Comparison of ENCODE assay signal across 8 mouse cellular contexts in the genomic region with DNA sequence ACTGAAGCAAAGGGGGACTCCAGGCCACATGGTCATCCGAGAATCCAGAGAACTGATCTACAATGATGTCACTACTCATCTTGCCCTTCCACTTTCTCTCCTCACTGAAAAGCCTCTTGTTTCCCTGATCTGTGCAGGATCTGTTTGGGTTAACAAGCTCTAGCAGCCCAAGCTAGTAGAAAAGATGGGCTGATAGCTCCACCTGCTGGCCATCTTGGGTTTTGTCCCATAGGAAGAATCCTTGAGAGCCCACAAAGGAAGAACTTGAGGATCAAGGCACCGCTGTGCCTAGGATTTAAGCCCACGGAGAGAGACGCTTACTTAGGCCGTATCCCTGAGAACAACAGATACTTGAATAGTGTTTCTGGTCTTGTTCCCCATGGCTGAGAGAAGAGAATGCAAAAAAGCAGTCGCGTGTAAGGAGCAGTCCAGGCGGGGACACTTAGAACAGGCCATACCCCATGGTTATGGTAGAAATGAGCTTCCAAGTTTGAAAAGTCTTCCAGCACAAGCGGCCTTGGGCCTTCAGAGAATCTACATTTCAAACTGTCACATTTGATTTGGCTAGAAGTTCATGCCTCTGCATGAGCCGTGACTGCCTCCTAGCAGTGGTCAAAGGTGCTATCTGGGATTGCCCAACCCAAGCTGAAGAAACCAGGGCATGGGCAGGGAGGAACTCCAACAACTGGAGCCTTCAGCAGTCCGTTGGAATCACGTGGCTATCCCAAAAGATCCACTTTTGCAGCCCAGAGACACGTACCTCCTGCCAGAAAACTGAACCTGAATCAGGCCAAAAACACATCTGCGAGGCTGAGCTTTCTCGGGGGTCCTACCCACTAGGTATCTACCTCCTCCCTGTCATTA. TPM values are rescaled to one million over a fixed set of nuclear protein-coding genes. Genes with fewer than 3 reads are reported as not detected.
DNase-seq lines count a peak whose midpoint lies in the region; ATAC-seq and TF ChIP-seq lines count a peak whose summit lies in the region.

No protein-coding gene starts in this region.

- DNase-seq in Patski (ENCODE audit: low read depth, low spot score), result peak; percentile 68
- DNase-seq in cerebellum, postnatal 10 days, result peak; percentile 94 to 96
- DNase-seq in frontal cortex, postnatal 10 days (ENCODE audit: low spot score in 2 of 2), result peak; percentile 79 to 88
- peak; percentile 73 to 94 for DNase-seq in layer of hippocampus, postnatal 25 days (ENCODE audit: extremely low spot score in 1 of 2, low spot score in 1 of 2)
- DNase-seq in lung, postnatal 25 days (ENCODE audit: low spot score), result peak; percentile 89
- DNase-seq in retina, embryonic 14.5 days (ENCODE audit: low spot score), result peak; percentile 99
- peak; percentile 87 for DNase-seq in thymus, postnatal 4 days

- H3K27me3 ChIP-seq in Patski, result no peaks in the 10 kb centered on the region
- 0 out of 2 replicates have a peak, but pooled peaks cover 3% of the 10 kb centered on the region for H3K27me3 ChIP-seq in hindbrain, embryonic 13.5 days

- peak; percentile 72 for ATAC-seq in Patski
- ATAC-seq in hindbrain, embryonic 13.5 days (ENCODE audit: low FRiP score), result peak; percentile 66

- peak overlapping the region; percentile 53 for H3K9ac ChIP-seq in hindbrain, embryonic 13.5 days

- peak overlapping the region; percentile 80 for H3K4me2 ChIP-seq in hindbrain, embryonic 13.5 days

- peak overlapping the region; percentile 66 for H3K4me3 ChIP-seq in hindbrain, embryonic 13.5 days

- WGBS in hindbrain, embryonic 13.5 days, result 5% methylated on average over 15 of the region's 15 CpGs

- H3K9me3 ChIP-seq in hindbrain, embryonic 13.5 days, result no peaks in the 10 kb centered on the region

- POLR2A ChIA-PET in Patski (lab: Charles Lee), result interaction anchor here (0.8 to 1.2 kb wide), 4 partner anchors 80 to 186 kb away, joined by 3 read pairs; a partner anchor contains a TSS

- in situ Hi-C loops in Patski (cut with MboI; ENCODE audit: low pct_unique_long_range_greater_than_20kb), result loop anchor here (5.0 kb wide), 2 partner anchors 99 to 184 kb away; no protein-coding TSS in a partner anchor

- peaks cover 27% of the 10 kb centered on the region for H3K4me1 ChIP-seq in hindbrain, embryonic 13.5 days (replicated peaks)

- H3K36me3 ChIP-seq in hindbrain, embryonic 13.5 days, result peaks cover 29% of the 10 kb centered on the region

- CTCF ChIA-PET in Patski (lab: Charles Lee), result interaction anchor here (0.8 to 2.5 kb wide), 11 partner anchors 9 to 190 kb away, joined by 3 to 10 read pairs (median 3); a partner anchor contains a TSS

- no peak for TF ChIP-seq CTCF in Patski (IDR thresholded peaks at IDR 0.05)

- peak overlapping the region; percentile 79 for H3K27ac ChIP-seq in hindbrain, embryonic 13.5 days

RNA-seq across cellular contexts. Expression of a gene that starts 0.6 kb away (rescaled TPM):
- polyA plus RNA-seq in Patski (2021), result 6.6 TPM
- polyA plus RNA-seq in hindbrain, embryonic 13.5 days (2015; fragmentation: Nextera tagmentation; extraction: Ambion mirVana), result 18.6 and 24.2 TPM in 2 replicates
- total RNA-seq in layer of hippocampus, postnatal 25 days (2021), result 10 to 100 TPM; 21.6 to 26.5 TPM

RNA-seq across cellular contexts. Expression of a gene that starts 9.6 kb away (rescaled TPM):
- 0.49 TPM for polyA plus RNA-seq in Patski (2021)
- polyA plus RNA-seq in hindbrain, embryonic 13.5 days (2015; fragmentation: Nextera tagmentation; extraction: Ambion mirVana), result 8.4 and 11.1 TPM in 2 replicates
- 10 to 100 TPM; 91.4 to 98.9 TPM for total RNA-seq in layer of hippocampus, postnatal 25 days (2021)

RNA-seq across cellular contexts. Expression of a gene that starts 20.0 kb away (rescaled TPM):
- polyA plus RNA-seq in Patski (2021), result 91.9 TPM
- 123 and 132 TPM in 2 replicates for polyA plus RNA-seq in hindbrain, embryonic 13.5 days (2015; fragmentation: Nextera tagmentation; extraction: Ambion mirVana)
- total RNA-seq in layer of hippocampus, postnatal 25 days (2021), result 10 to 100 TPM; 62.2 to 67.3 TPM

RNA-seq across cellular contexts. Expression of a gene that starts 20.2 kb away (rescaled TPM):
- polyA plus RNA-seq in Patski (2021), result 3.6 TPM
- 7.1 and 8.0 TPM in 2 replicates for polyA plus RNA-seq in hindbrain, embryonic 13.5 days (2015; fragmentation: Nextera tagmentation; extraction: Ambion mirVana)
- 10 to 100 TPM; 11.2 to 17.3 TPM for total RNA-seq in layer of hippocampus, postnatal 25 days (2021)

Comparison
In these comparisons a context has a peak if more than half of its experiments do, and no peak if none do; other contexts are left out.
1. Peak in every context shown above with its lines: DNase-seq, ATAC-seq, H3K4me3 ChIP-seq and H3K27ac ChIP-seq.